Mouse (Mus musculus) stomach, postnatal 0 days (tissue): ENCODE measurements at regions not wholly inside any gene's neighbourhood (a gene's known extent, or its start where the extent isn't known, plus 50 kb on each side); places are given as distances from the start of the nearest gene placed in this dataset.

Experiments
- CTCF ChIP-seq: IDR thresholded peaks from 2 replicates; pipeline ENCODE4 v1.5.1; 2016; ENCODE audit warnings: antibody characterized with exemption, low read depth, mild to moderate bottlenecking, moderate library complexity
- EP300 ChIP-seq: optimal IDR thresholded peaks from 2 replicates; pipeline ENCODE3; 2016; ENCODE audit warnings: antibody characterized with exemption

- TF ChIP-seq CTCF = no peak
- no peak for TF ChIP-seq EP300
Observed at GRCm38 (mm10) chr14:31947246-31947645, 81.5 kb upstream of the Galnt15 start.
